Mouse (Mus musculus) right cerebral cortex, postnatal 10 days (tissue): Measurements from ENCODE around the gene Stap1.

Experiments
- DNase-seq, 2 experiments: peaks; one replicate each; pipeline ENCODE4 v3.0.0; 2021; ENCODE audit warnings: low spot score in 2 of 2

Stap1 gene

GRCm38 (mm10) chr5:86128749-86129148, 57.2 kb downstream of the Stap1 start:
- no peak for DNase-seq

- DNase-seq: no peak
Observed at GRCm38 (mm10) chr5:86129828-86130227, 58.3 kb downstream of the Stap1 start.
